1 mouse cellular context compared by ENCODE assay signal in the genomic region with DNA sequence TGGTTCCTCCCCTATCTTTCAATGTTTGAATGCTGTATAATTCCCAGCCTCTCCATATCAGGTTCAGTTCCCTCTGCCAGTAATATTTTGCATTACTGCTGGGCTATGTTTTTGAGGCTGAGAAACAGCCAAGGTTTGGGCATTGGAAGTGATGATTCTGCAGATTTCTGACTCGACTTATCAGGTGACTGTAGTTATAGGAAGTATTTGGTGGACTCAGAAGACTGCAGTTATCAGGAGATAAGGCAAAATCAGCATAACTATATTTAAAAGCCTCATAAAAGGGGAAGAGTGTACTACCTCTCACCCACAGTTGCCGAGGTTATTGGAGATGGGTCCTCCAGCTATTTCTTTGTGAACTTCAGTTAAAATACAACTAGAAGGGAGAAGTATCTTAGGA.
TF ChIP-seq lines count a peak whose summit lies in the region.

No protein-coding gene starts in this region.

TF ChIP-seq in MEL, 35 proteins besides CTCF, POLR2A, EP300 and RAD21 (continued from another document):
- peak; percentile 29; the same call in 1 of the 2 replicates for TF ChIP-seq MYC (IDR thresholded peaks at IDR 0.05; ENCODE audit: low read depth, low read length)
- no peak for TF ChIP-seq ZKSCAN1 (IDR thresholded peaks at IDR 0.05; ENCODE audit: low read depth, low read length)
- TF ChIP-seq ETS1 (IDR thresholded peaks at IDR 0.05; ENCODE audit: low read depth, low read length), result peak; percentile 95
- no peak for TF ChIP-seq ZNF384 (IDR thresholded peaks at IDR 0.05; ENCODE audit: low read depth, low read length)
- no peak for TF ChIP-seq TAL1 (IDR thresholded peaks at IDR 0.05; ENCODE audit: low read length)
- TF ChIP-seq RCOR1 (IDR thresholded peaks at IDR 0.05; ENCODE audit: low read depth, low read length), result peak; percentile 97
- TF ChIP-seq SMC3 (IDR thresholded peaks at IDR 0.05; ENCODE audit: low read depth, low read length), result no peak; the same call in 1 of the 2 replicates
- TF ChIP-seq GATA1 (IDR thresholded peaks at IDR 0.05; ENCODE audit: low read depth, low read length), result peak; percentile 94
- no peak for TF ChIP-seq E2F4 (IDR thresholded peaks at IDR 0.05; ENCODE audit: borderline replicate concordance, low read depth, low read length)
- TF ChIP-seq ELF1 (IDR thresholded peaks at IDR 0.05; ENCODE audit: low read depth, low read length), result 0 out of 2 replicates have a peak, but pooled peaks have one; percentile 22
- no peak for TF ChIP-seq NELFE (IDR thresholded peaks at IDR 0.05; ENCODE audit: low read depth, low read length)
- TF ChIP-seq MXI1 (IDR thresholded peaks at IDR 0.05; ENCODE audit: low read depth, low read length), result no peak; the same call in 1 of the 2 replicates
- no peak for TF ChIP-seq USF2 (IDR thresholded peaks at IDR 0.05; ENCODE audit: borderline replicate concordance in 1 of 2, insufficient read depth in 1 of 2, low read depth in 1 of 2, low read length in 2 of 2)
- TF ChIP-seq GABPA (IDR thresholded peaks at IDR 0.05; ENCODE audit: low read depth, low read length), result no peak
- TF ChIP-seq UBTF (IDR thresholded peaks at IDR 0.05; ENCODE audit: borderline replicate concordance, insufficient read depth, low read depth, low read length), result no peak
- TF ChIP-seq USF1 (IDR thresholded peaks at IDR 0.05; ENCODE audit: low read depth, low read length), result peak; percentile 77
- TF ChIP-seq TBP (IDR thresholded peaks at IDR 0.05; ENCODE audit: low read depth, low read length), result no peak
- TF ChIP-seq SIN3A (IDR thresholded peaks at IDR 0.05; ENCODE audit: low read length), result peak; percentile 73
- no peak for TF ChIP-seq KAT2A (conservative IDR thresholded peaks at IDR 0.05; ENCODE audit: low read depth, low read length)
- no peak for TF ChIP-seq MYB (IDR thresholded peaks at IDR 0.05; ENCODE audit: low read depth, low read length)
- no peak for TF ChIP-seq ZMIZ1 (IDR thresholded peaks at IDR 0.05; ENCODE audit: low read depth, low read length)
- peak; percentile 77; the same call in 1 of the 2 replicates for TF ChIP-seq BHLHE40 (IDR thresholded peaks at IDR 0.05; ENCODE audit: borderline replicate concordance, low read depth, low read length)
- no peak for TF ChIP-seq POLR2AphosphoS5 (IDR thresholded peaks at IDR 0.05; ENCODE audit: borderline replicate concordance, low read depth, low read length)
- TF ChIP-seq MAFK (IDR thresholded peaks at IDR 0.05; ENCODE audit: borderline replicate concordance, low read depth, low read length), result peak; percentile 96
- 0 out of 2 replicates have a peak, but pooled peaks have one; percentile 34 for TF ChIP-seq HCFC1 (IDR thresholded peaks at IDR 0.05; ENCODE audit: low read depth, low read length)
- TF ChIP-seq MAX (IDR thresholded peaks at IDR 0.05; ENCODE audit: low read length), result no peak
- TF ChIP-seq CHD1 (IDR thresholded peaks at IDR 0.05; ENCODE audit: low read depth, low read length), result no peak
- no peak for TF ChIP-seq ZC3H11A (IDR thresholded peaks at IDR 0.05; ENCODE audit: low read depth, low read length)
